Mouse (Mus musculus) E14TG2a.4 (cell line): ENCODE results near the gene Zscan25.

Source experiments
- CTCF ChIP-seq: conservative IDR thresholded peaks from 2 replicates; pipeline ENCODE4 v1.5.1; 2014; ENCODE audit warnings: low read length
- POU5F1 ChIP-seq: IDR thresholded peaks from 2 replicates; pipeline ENCODE4 v1.6.1; 2014; ENCODE audit warnings: low read length, borderline replicate concordance

DNA sequence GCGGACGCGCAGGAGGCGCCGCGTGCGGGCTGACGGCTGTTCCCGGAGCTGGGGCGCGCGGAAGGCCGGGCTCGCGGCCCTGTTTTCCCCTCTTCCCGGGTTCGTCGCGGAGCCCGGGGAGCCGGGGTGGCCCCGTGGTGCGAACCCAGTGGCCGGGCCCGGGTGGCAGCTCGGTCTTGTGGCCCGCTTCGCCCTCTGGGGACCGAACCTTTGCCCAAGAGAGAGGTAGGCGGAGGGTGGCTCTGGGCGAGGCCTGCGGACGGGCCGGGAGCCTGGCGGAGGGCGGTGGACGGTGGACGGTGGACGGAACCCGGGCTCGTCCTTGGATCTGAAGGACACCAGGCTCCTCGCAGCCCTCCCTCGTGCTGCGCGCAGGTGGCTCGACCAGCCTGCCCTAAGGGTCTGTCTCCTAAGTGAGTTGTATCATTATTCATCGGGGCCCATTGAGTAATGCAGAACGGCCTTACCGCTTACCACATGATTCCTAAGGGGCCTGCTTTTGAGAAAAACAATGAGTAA lies 48.3 kb upstream of the Zscan25 start:
- TF ChIP-seq CTCF (no peak), POU5F1 (no peak)
